Mouse (Mus musculus) v-Abl transformed pro-B cells (cell line): Measurements from ENCODE around the gene Slc25a21.
"Not testable (repeated sequence)": the region's sequence is repeated elsewhere in the genome, so short reads cannot be mapped to it uniquely, and the experiment has no call there.

Source experiments
- in situ Hi-C, 2 experiments: fragments of 400-800 bp; cut with MboI; formaldehyde crosslinking; loops; one replicate each; pipeline ENCODE4 v1.15.1; 2025; ENCODE audit not compliant: unreplicated experiment in 2 of 2

Slc25a21 gene

GRCm38 (mm10) chr12:57197363-57198026, at the start of gene Slc25a21:
Slc25a21 (minus strand) TSS chr12:57197472.
- in situ Hi-C loops = no loop called here

- in situ Hi-C loops = loop anchor here in 1 of 2 experiments (25.0 kb wide), 1 partner anchor 1407 kb away; the partner anchor contains the start of gene Brms1l
These were observed 46.6 kb upstream of the Slc25a21 start for GRCm38 (mm10) chr12:57243671-57244495.

GRCm38 (mm10) chr12:57233386-57233785, 36.1 kb upstream of the Slc25a21 start:
- in situ Hi-C loops = loop anchor here (10.0 to 25.0 kb wide), 3 partner anchors 829 to 1981 kb away; partner anchors contain the start of genes Brms1l (in 1 of the 2) and Fbxo33 (in 1 of the 2)

DNA sequence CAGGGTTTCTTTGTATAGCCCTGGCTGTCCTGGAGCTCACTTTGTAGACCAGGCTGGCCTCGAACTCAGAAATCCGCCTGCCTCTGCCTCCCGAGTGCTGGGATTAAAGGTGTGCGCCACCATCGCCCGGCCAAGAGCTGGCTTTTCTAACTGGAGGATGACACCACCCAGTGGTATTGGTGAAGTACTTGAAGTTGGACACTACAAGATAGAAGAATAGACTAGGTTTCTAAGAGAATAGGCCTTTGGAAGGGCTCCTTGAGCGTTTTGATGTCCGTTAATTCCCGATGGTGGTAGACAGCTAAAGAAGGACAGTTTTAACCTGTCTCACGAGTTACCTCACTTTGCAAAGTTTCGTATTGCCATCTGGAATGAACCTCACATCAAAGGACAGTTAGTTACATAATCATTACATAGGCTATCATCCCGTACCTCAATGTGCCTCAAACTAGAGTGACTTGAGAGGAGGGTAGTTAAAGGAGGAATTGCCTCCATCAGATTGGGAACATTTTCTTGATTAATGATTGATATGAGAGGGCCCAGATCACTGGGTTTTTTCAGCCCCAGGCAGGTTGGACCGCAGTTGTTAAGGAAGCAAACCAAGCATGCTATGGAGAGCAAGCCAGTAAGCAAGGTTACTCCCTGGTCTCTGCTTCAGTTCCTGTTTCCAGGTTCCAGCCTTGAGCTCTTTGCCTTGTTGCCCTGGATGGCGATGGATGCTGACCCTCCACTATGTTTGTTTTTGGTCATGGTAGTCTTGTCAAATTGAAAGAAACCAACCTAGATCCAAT, 34.0 kb upstream of the Slc25a21 start:
- in situ Hi-C loops = loop anchor here (10.0 to 25.0 kb wide), 3 partner anchors 826 to 1984 kb away; partner anchors contain the start of genes Brms1l (in 1 of the 2) and Fbxo33 (in 1 of the 2)

GRCm38 (mm10) chr12:57230192-57230706, 33.0 kb upstream of the Slc25a21 start, which contains the start of the genes Prps1l3 and Mipol1:
Prps1l3 (plus strand) TSS chr12:57230412.
Mipol1 (plus strand) TSS chr12:57230427.
- in situ Hi-C loops = loop anchor here (10.0 to 25.0 kb wide), 3 partner anchors 825 to 1985 kb away; partner anchors contain the start of genes Brms1l (in 1 of the 2) and Fbxo33 (in 1 of the 2)

DNA sequence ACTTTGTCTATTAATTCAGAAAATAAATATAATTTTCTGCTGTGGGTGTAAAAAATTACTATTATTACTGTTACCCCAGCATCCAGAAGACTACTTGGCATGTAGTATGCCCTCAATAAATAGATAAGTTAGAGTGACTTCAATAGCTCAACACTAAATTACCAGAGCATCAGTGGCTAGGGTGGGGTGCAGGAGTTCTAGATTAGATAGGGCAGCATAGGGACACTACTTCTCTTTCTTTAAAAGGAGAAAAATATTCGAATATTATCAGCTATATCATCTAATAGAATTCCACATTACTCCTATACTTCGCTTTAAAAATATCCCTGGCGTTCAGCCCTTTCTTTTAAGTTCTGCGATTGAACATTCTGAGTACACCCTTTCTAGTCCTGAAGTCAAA, 32.4 kb upstream of the Slc25a21 start:
- in situ Hi-C loops = loop anchor here (10.0 to 25.0 kb wide), 3 partner anchors 825 to 1985 kb away; partner anchors contain the start of genes Brms1l (in 1 of the 2) and Fbxo33 (in 1 of the 2)

DNA sequence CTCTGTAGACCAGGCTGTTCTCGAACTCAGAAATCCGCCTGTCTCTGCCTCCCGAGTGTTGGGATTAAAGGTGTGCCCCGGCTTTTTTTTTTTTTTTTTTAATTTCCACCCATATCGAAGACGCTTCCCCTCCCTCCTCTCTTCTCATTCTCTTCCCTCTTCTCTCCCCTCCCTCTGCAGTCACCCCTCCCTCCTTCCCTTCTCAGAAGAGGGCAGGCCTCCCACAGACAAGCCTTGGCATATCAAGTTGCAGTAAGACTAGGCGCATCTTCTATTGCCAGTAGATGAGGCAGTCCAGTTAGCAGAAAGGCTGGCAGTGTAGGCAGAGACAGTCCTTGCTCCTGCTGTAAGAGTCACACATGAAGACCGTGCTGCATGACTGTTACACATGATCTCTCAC, 30.5 kb upstream of the Slc25a21 start:
- in situ Hi-C loops = loop anchor here in 1 of 2 experiments (25.0 kb wide), 1 partner anchor 1390 kb away; the partner anchor contains the start of gene Brms1l

- in situ Hi-C loops = loop anchor here in 1 of 2 experiments (25.0 kb wide), 1 partner anchor 1389 kb away; the partner anchor contains the start of gene Brms1l
These were observed 29.1 kb upstream of the Slc25a21 start for GRCm38 (mm10) chr12:57226411-57226810.

- in situ Hi-C loops = not testable (repeated sequence)
These were observed 15.2 kb upstream of the Slc25a21 start for GRCm38 (mm10) chr12:57212463-57212862.

- in situ Hi-C loops = no loop called here
These were observed 14.4 kb upstream of the Slc25a21 start for GRCm38 (mm10) chr12:57211353-57212311.

- in situ Hi-C loops = no loop called here
These were observed 7.1 kb upstream of the Slc25a21 start for GRCm38 (mm10) chr12:57204276-57204851.

- in situ Hi-C loops = no loop called here
These were observed 4.6 kb upstream of the Slc25a21 start for GRCm38 (mm10) chr12:57201901-57202300.

- in situ Hi-C loops = no loop called here
These were observed 2.2 kb upstream of the Slc25a21 start for GRCm38 (mm10) chr12:57199427-57199826.

DNA sequence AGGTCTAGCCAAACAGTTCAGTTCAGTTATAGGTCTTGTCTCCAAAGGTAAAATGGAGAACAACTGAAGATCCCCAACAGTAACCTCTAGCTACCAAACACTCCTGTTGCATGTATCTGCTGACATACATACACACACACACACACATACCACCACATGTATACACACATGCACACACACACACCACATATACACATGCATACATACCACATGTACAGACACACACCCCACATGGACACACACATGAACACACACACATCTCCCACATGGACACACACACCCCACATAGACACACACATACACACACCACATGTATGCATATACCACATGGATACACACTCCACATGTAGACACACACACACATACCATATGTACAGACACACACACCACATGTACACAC, 997 bp upstream of the Slc25a21 start:
- in situ Hi-C loops = no loop called here

DNA sequence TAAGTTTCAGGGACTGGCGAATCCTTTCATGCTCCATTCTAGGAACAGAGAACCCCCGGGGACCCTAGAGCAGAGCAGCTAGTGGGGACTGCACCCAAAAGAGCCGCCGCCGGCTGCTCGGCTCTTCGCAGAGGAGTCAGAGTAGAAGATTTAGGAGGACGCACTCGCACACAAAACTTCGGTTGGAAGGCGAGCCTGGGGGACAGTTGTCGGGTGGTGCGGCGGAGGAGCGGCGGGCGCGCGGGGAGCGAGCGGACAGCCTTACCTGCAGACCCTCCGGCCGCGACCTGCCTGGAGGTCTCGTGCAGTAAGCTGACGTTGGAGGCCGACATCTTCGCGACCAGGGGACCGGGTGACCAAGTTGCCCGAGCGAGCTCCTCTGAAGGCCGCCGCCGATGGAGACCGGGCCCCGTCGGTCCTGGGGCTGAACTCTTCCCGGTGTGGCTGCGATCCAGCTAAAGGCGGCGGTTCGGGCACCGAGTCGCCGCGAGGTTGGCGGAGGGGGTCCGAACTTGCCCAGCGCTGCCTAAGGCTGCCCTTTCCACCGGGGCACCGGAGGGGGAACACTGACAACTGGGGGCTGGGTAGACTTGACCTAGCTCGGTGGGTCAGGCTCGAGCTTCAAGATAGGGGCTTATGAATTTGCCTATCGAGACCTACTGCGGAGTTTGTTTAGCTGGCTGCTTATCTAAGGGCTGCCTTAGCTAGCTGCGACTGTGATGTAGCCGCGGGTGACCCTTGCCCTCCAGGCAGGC, 487 bp downstream of the Slc25a21 start:
- in situ Hi-C loops = no loop called here

DNA sequence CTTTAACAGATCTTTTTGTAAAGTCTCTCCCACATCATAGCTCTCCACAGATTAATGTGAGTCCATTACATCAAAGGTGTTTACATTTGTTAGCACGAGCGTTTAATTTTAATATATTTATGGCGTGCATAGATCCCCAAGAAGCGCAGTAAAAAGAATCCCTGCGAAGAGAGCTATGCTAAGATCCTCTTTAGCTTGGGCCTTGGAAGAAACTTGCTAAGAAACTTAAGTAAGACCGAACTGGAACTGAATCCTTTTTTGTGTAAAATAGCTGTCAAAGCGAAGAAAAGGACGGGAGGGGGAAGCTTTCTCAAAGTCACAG, 1.0 kb downstream of the Slc25a21 start:
- in situ Hi-C loops = no loop called here

DNA sequence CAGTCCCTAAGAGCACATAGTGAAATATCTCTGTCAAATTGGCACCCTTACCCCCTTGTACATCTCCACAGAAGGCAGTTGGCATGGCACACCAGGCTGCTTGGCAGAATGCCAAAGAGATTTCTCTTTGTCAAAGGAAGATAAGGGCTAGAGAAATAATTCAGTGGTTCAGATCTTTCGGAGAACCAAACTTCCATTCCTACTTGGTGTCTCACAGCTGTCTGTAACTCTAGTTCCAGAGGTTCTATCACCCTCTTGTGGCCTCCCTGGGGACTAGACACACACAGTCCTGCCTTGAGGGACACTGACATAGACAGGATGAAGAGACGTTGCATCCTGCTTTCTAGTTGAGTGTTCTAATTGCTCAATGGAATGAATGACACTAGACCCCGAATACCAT, 2.7 kb downstream of the Slc25a21 start:
- in situ Hi-C loops = no loop called here

- in situ Hi-C loops = no loop called here
These were observed 10.2 kb downstream of the Slc25a21 start for GRCm38 (mm10) chr12:57187032-57187431.
